Mouse (Mus musculus): ENCODE measurements at regions not wholly inside any gene's neighbourhood (a gene's known extent, or its start where the extent isn't known, plus 50 kb on each side); places are given as distances from the start of the nearest gene placed in this dataset.

DNA sequence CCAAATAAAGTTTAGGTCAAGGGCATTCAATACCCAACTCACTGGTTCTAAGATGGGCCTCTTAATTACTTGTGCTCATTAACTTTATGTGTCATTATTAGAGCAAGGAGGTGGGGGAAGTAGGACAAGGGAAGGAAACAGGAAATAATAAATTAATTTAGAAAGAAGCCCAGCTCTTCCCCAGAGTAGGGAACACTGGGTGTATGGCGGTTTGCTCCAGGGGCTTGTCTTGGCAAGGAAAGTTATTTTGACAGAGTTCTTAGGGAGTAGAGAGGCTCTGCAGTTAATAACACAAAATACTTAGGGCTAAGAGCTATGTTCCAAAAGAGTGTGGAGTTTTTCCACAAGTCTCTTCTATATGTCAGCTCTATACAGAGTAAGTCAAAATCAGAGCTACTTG lies 135.0 kb upstream of the Lef1 start:
- TF ChIP-seq CTCF (IDR thresholded peaks at IDR 0.05; ENCODE audit: low read depth, low read length): no peak
- no peak for TF ChIP-seq POLR2A (IDR thresholded peaks at IDR 0.05; ENCODE audit: extremely low read depth, insufficient read depth, low read length)
